Mouse (Mus musculus) limb, embryonic 10.5 days (tissue): Measurements from ENCODE around the gene Prepl. TPM values are rescaled to one million over a fixed set of nuclear protein-coding genes. Genes with fewer than 3 reads are reported as not detected.
A peak's percentile ranks its signal among the peaks of the same experiment; 100 is the strongest.

ENCODE experiments used
- DNase-seq: peaks from one replicate; pipeline ENCODE4 v3.0.0-alpha.2; 2017; ENCODE audit warnings: low spot score
- H3K27ac ChIP-seq: fragments of 300-500 bp; sonication (generic); 2 replicates; pipeline ENCODE4 v1.5.1; 2016; ENCODE audit warnings: mild to moderate bottlenecking
- H3K27me3 ChIP-seq: fragments of 300-500 bp; sonication (generic); 2 replicates; pipeline ENCODE4 v1.6.1; 2016; ENCODE audit warnings: low read depth, mild to moderate bottlenecking; ENCODE audit not compliant: poor library complexity, severe bottlenecking
- H3K36me3 ChIP-seq: fragments of 300-500 bp; sonication (generic); 2 replicates; pipeline ENCODE4 v1.6.1; 2016; ENCODE audit warnings: mild to moderate bottlenecking, moderate library complexity
- H3K4me1 ChIP-seq: fragments of 300-500 bp; sonication (generic); 2 replicates; pipeline ENCODE4 v1.6.1; 2016
- H3K4me3 ChIP-seq: fragments of 300-500 bp; sonication (generic); 2 replicates; pipeline ENCODE4 v1.5.1; 2016; ENCODE audit warnings: mild to moderate bottlenecking, moderate library complexity
- H3K9me3 ChIP-seq: fragments of 300-500 bp; sonication (generic); replicated peaks from 2 replicates; pipeline ENCODE4 v1.6.1; 2016; ENCODE audit warnings: mild to moderate bottlenecking
- WGBS: fragments of 180-500 bp; shearing (Covaris S2); methylation state at CpG from one replicate; pipeline ENCODE4 v1.1.7; 2016; 5-methylcytosine and 5-hydroxymethylcytosine counted together
- polyA plus RNA-seq: library from polyadenylated mRNA; unstranded; fragments of >200 nt; fragmentation: Nextera tagmentation; extraction: Ambion mirVana; gene quantifications from 2 replicates; pipeline ENCODE4 v1.2.1, GENCODE M21; 2016

The Prepl gene
- 26.6 and 28.4 TPM in 2 replicates for polyA plus RNA-seq

DNA sequence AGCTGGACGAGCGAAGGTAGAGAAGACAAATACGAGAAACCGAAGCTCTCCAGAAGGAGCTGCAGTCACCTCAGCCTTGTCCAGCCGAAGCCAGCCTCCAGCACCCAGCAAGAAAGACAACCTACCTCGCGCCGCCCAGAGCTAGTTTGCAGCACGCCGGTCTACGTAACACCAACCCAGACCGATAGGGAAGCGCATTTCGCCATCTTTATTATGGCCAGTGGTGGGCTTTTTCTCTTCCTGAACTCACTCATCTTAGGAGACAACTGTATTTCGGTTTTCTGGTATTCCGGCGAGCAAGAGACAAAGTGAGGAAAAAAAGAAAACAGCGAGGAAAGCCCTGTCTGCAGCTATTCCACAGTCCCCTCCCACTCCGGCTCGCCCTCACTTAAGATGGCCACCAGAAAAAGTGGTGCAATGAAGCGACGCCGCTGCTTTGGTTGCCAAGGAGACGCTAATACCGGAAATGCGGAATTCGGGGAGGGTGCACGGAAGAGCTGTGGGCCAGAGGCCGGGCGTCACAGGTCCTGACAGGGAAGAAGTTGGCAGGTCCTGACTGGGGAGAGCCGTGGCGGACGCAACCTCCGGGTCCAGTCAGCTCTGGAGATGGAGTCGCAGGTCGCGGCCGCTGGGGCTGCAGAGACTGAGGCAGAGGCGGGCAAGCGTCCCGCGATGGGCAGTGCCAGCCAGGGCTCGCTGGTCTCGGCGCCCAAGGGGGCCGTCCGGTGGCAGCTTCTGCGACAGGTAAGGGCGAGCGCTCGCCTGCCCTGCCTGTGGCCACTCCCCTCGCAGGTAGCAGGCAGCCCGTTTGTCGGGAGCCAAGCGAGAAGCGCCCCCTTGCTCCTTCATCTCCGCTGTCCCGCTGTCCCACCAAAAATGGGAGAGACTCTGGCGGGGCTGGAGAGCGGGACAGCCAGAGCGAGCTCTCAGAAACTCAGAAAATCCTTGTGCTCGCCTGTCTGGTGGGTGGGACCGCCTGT is at the start of gene Prepl, which contains the start of gene Camkmt:
Prepl (minus strand) TSS at position 122 of the 980 bp plus-strand sequence.
Camkmt (plus strand) TSS at position 433 of the 980 bp plus-strand sequence.
- under 1% methylated on average over 63 of the region's 63 CpGs for WGBS
- H3K27ac ChIP-seq: peak within 1 kb of the TSS; percentile 87
- peaks cover 20% of the 10 kb centered on the region for H3K4me1 ChIP-seq

GRCm38 (mm10) chr17:85138393-85138792 is 48.4 kb upstream of the Prepl start:
- H3K36me3 ChIP-seq: no peaks in the 10 kb centered on the region
- 89% methylated on average over 1 of the region's 1 CpGs for WGBS

More for the DNA sequence above, at the start of gene Prepl, which contains the start of gene Camkmt:
- Histone ChIP-seq H3K4me3 (peak within 1 kb of the TSS; percentile 71), H3K36me3 (no peaks in the 10 kb centered on the region), H3K27me3 (no peaks in the 10 kb centered on the region), H3K9me3 (no peaks in the 10 kb centered on the region)
- peak; percentile 99 for DNase-seq

GRCm38 (mm10) chr17:85116643-85117042 is 26.6 kb upstream of the Prepl start:
- H3K9me3 ChIP-seq: no peaks in the 10 kb centered on the region
- no peaks in the 10 kb centered on the region for H3K36me3 ChIP-seq
- H3K27ac ChIP-seq: no peak overlapping the region
- H3K4me1 ChIP-seq: no peaks in the 10 kb centered on the region
- peak; percentile 64 for DNase-seq
- WGBS: 40% methylated on average over 4 of the region's 4 CpGs
- H3K4me3 ChIP-seq: no peak overlapping the region
- no peaks in the 10 kb centered on the region for H3K27me3 ChIP-seq

More at GRCm38 (mm10) chr17:85138393-85138792, 48.4 kb upstream of the Prepl start:
- Histone ChIP-seq H3K4me3 (no peak overlapping the region), H3K27ac (no peak overlapping the region), H3K27me3 (no peaks in the 10 kb centered on the region), H3K9me3 (no peaks in the 10 kb centered on the region), H3K4me1 (no peaks in the 10 kb centered on the region)
- DNase-seq: no peak

DNA sequence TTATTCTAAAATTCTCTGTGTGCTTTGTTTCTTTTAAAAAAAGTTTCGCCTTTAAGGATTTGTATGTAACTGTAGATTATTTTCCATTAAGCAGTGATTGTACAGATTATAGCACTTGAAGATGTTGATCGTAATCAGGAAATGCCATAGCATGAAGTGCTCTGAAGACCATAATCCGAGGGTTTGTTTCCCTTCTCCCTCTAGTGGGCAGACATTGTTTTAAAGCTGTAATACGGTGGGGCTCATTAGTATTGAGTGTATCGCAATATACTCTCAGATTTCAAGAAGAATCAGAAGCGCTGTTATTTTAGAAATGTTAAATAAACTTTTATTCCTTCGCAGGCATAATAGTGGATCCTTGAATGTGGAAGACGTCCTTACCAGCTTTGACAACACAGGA is 23.4 kb upstream of the Prepl start:
- DNase-seq: no peak
- no peaks in the 10 kb centered on the region for H3K4me1 ChIP-seq
- no peaks in the 10 kb centered on the region for H3K36me3 ChIP-seq
- no peaks in the 10 kb centered on the region for H3K27me3 ChIP-seq
- no peaks in the 10 kb centered on the region for H3K9me3 ChIP-seq
- H3K27ac ChIP-seq: no peak overlapping the region
- H3K4me3 ChIP-seq: no peak overlapping the region
- WGBS: 86% methylated on average over 8 of the region's 8 CpGs

- Histone ChIP-seq H3K36me3 (no peaks in the 10 kb centered on the region), H3K4me1 (no peaks in the 10 kb centered on the region), H3K27me3 (no peaks in the 10 kb centered on the region), H3K4me3 (no peak overlapping the region), H3K27ac (no peak overlapping the region), H3K9me3 (no peaks in the 10 kb centered on the region)
- 100% methylated on average over 1 of the region's 1 CpGs for WGBS
- DNase-seq: no peak
These were observed 20.6 kb upstream of the Prepl start for GRCm38 (mm10) chr17:85110640-85111039.

- Histone ChIP-seq H3K36me3 (peaks cover 15% of the 10 kb centered on the region), H3K27ac (no peak overlapping the region), H3K9me3 (no peaks in the 10 kb centered on the region), H3K4me1 (no peaks in the 10 kb centered on the region), H3K27me3 (no peaks in the 10 kb centered on the region), H3K4me3 (no peak overlapping the region)
- 32% methylated on average over 2 of the region's 2 CpGs for WGBS
- no peak for DNase-seq
These were observed 13.3 kb upstream of the Prepl start for GRCm38 (mm10) chr17:85103310-85103709.

GRCm38 (mm10) chr17:85101751-85102150 is 11.7 kb upstream of the Prepl start:
- DNase-seq: no peak
- Histone ChIP-seq H3K27ac (no peak overlapping the region), H3K27me3 (no peaks in the 10 kb centered on the region), H3K4me3 (no peak overlapping the region), H3K9me3 (no peaks in the 10 kb centered on the region), H3K4me1 (no peaks in the 10 kb centered on the region), H3K36me3 (peaks cover 28% of the 10 kb centered on the region)
- WGBS: 83% methylated on average over 7 of the region's 7 CpGs

- Histone ChIP-seq H3K27ac (no peak overlapping the region), H3K9me3 (no peaks in the 10 kb centered on the region), H3K36me3 (peaks cover 28% of the 10 kb centered on the region), H3K4me3 (no peak overlapping the region), H3K27me3 (no peaks in the 10 kb centered on the region), H3K4me1 (no peaks in the 10 kb centered on the region)
- 87% methylated on average over 3 of the region's 3 CpGs for WGBS
- DNase-seq: no peak
These were observed 10.2 kb upstream of the Prepl start for GRCm38 (mm10) chr17:85100232-85100631.

- no peak for DNase-seq
- Histone ChIP-seq H3K4me1 (no peaks in the 10 kb centered on the region), H3K27ac (no peak overlapping the region), H3K27me3 (no peaks in the 10 kb centered on the region), H3K36me3 (peaks cover 28% of the 10 kb centered on the region), H3K9me3 (no peaks in the 10 kb centered on the region), H3K4me3 (no peak overlapping the region)
- 94% methylated on average over 7 of the region's 7 CpGs for WGBS
These were observed 8.8 kb upstream of the Prepl start for GRCm38 (mm10) chr17:85098677-85099323.

DNA sequence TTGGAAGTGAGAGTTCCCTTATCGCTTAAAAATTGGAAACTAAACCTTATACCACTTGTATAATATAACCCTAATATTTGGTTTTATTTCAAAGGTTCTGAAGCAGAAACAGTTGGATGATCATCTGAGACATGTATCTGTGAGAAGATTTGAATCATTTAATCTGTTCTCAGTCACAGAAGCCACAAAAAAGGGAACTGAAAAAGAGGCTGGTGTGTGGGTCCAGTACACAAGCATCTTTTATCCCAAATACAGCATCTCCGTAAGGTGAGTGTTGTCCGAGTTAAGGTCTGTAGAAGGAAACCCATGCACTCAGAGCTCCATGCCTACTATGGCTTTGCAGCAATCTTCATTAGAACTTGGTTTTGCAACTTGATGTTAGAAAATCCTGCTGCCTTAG is 6.4 kb upstream of the Prepl start:
- 94% methylated on average over 3 of the region's 3 CpGs for WGBS
- Histone ChIP-seq H3K27ac (no peak overlapping the region), H3K9me3 (no peaks in the 10 kb centered on the region), H3K4me1 (peaks cover 7% of the 10 kb centered on the region), H3K27me3 (no peaks in the 10 kb centered on the region), H3K36me3 (peaks cover 28% of the 10 kb centered on the region), H3K4me3 (no peak overlapping the region)
- no peak for DNase-seq

GRCm38 (mm10) chr17:85091762-85092161 is 1.7 kb upstream of the Prepl start:
- Histone ChIP-seq H3K4me3 (peak overlapping the region; percentile 71; the same call in 1 of the 2 replicates), H3K4me1 (peaks cover 20% of the 10 kb centered on the region), H3K9me3 (no peaks in the 10 kb centered on the region), H3K27me3 (no peaks in the 10 kb centered on the region), H3K27ac (no peak overlapping the region), H3K36me3 (no peaks in the 10 kb centered on the region)
- no peak for DNase-seq
- WGBS: 92% methylated on average over 6 of the region's 6 CpGs

- H3K27me3 ChIP-seq: no peaks in the 10 kb centered on the region
- no peak for DNase-seq
- no peaks in the 10 kb centered on the region for H3K9me3 ChIP-seq
- H3K4me3 ChIP-seq: peak overlapping the region; percentile 71
- peaks cover 20% of the 10 kb centered on the region for H3K4me1 ChIP-seq
- H3K27ac ChIP-seq: peak overlapping the region; percentile 87
- WGBS: 1% methylated on average over 16 of the region's 16 CpGs
- H3K36me3 ChIP-seq: no peaks in the 10 kb centered on the region
These were observed 420 bp downstream of the Prepl start for GRCm38 (mm10) chr17:85089621-85090020.

DNA sequence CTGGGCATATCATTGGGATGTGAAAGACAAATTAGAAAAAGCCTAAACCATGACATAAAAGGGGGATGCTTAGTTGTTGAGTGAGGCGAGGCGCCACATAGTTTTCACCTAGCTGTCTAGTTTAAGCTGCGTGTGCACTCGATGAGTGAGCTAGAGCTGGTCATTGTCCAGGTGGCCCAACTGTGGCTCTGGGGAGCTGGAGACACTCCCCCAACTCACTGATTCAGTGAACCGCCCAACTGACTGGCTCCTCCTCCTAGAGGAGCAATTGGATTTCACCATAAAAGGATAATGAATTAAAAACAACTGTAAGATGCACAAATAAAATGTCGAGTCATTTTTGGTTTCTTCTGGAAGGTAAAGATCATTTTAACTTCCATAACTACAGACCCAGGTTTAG is 1.0 kb downstream of the Prepl start:
- Histone ChIP-seq H3K36me3 (no peaks in the 10 kb centered on the region), H3K4me3 (peak overlapping the region; percentile 71), H3K27me3 (no peaks in the 10 kb centered on the region), H3K4me1 (peaks cover 20% of the 10 kb centered on the region), H3K27ac (no peak overlapping the region), H3K9me3 (no peaks in the 10 kb centered on the region)
- 62% methylated on average over 6 of the region's 6 CpGs for WGBS
- DNase-seq: no peak
